Mouse (Mus musculus) E14TG2a.4 (cell line): Measurements from ENCODE around the gene Npc2.

ENCODE experiments used
- CTCF ChIP-seq: conservative IDR thresholded peaks from 2 replicates; pipeline ENCODE4 v1.5.1; 2014; ENCODE audit warnings: low read length
- NANOG ChIP-seq: IDR thresholded peaks from 2 replicates; pipeline ENCODE4 v1.6.1; 2014; ENCODE audit warnings: borderline replicate concordance, low read length, mixed read lengths
- POU5F1 ChIP-seq: IDR thresholded peaks from 2 replicates; pipeline ENCODE4 v1.6.1; 2014; ENCODE audit warnings: low read length, borderline replicate concordance

GRCm38 (mm10) chr12:84811510-84811909, 38.6 kb upstream of the Npc2 start:
- TF ChIP-seq CTCF: no peak
- TF ChIP-seq NANOG: no peak
- TF ChIP-seq POU5F1: no peak
